14 mouse cellular contexts compared by ENCODE assay signal in the genomic region with DNA sequence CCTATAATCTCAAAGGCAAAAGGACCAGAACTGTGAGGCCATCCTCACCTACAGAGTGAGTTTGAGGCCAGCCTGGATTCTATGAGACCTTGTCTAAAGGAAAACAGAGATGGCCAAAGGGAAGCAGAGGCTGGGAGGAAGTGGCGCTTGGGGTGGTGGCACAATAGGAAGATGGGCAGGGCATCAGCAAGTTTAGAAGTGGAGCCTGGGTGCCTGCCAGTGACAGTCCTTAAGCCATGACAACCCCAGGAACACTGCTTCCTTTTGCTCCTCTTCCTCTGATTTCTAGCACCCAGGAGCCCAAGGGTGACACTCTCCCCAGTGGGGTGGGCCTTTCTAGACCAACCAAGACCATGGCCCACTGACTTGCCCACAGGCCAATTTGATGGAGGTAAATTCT.
"Had no signal": no experiment of that assay in that cellular context is flagged by ENCODE, and none has a peak within 500 bp of the region (broad histone marks: within the 10 kb centered on the region; RNA-seq: fewer than 3 reads in every experiment).

No protein-coding gene starts in this region.

- DNase-seq: kidney, adult 18-20 months; kidney, postnatal 10 days; left cerebral cortex, postnatal 4 days; lung, embryonic 14.5 days; lung, postnatal 10 days; lung, postnatal 4 days; midbrain, embryonic 14.5 days; right cerebral cortex, adult 18-20 months; right cerebral cortex, postnatal 25 days; thymus, postnatal 4 days had no signal

- H3K4me3 ChIP-seq: limb, embryonic 13.5 days; myocyte; neural tube, embryonic 15.5 days had no signal

- H3K27ac ChIP-seq: limb, embryonic 13.5 days; liver, embryonic 14.5 days; neural tube, embryonic 15.5 days had no signal

- H3K4me1 ChIP-seq: neural tube, embryonic 15.5 days had no signal
